Mouse (Mus musculus): Measurements from ENCODE around the gene Tmem150a. TPM values are rescaled to one million over a fixed set of nuclear protein-coding genes. Genes with fewer than 3 reads are reported as not detected.

Gene Tmem150a
- polyA plus RNA-seq, 2 experiments = 16.1 to 32.9 TPM

DNA sequence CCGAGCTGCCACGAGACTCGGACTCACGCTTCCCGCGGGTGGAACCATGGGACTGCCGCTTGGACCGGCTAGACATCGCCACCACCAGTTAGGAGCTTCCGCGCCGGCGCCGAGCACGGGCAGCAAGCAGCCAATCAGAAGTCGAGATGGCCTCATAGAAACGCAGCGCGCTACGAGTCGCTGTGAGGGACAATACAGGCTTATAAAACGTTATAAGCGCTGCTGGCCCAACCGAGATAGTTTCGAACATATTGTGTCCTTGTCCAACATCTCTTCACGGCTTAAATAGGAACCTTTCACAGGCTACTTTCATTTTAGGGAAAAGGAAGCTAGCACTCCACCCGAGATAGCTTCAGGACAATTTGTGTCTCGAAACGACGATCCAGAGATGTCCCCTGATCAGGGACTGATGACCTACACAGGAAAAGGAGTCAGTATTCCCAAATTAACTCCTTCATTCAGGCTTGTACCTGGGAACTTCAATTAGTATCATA is 10.1 kb upstream of the Tmem150a start, which contains the start of gene Usp39:
TSS of gene Usp39 (minus strand) at position 111 of the 494 bp plus-strand sequence.
- ATAC-seq (ENCODE audit: low FRiP score, low read depth) (peak; percentile 83), DNase-seq (ENCODE audit: low spot score) (peak; percentile 98)
- Histone ChIP-seq H3K36me3 (ENCODE audit: control insufficient read depth, insufficient read depth, low read length) (peaks cover 19% of the 10 kb centered on the region), H3K9me3 (ENCODE audit: control insufficient read depth, low read length) (no peaks in the 10 kb centered on the region), H3K9ac (ENCODE audit: low read depth, low read length, severe bottlenecking) (peak within 1 kb of the TSS; percentile 82), H3K27me3 (ENCODE audit: control insufficient read depth, insufficient read depth, low read length) (no peaks in the 10 kb centered on the region), H3K4me3 (replicated peaks; ENCODE audit: low read length) (peak within 1 kb of the TSS; percentile 79), H3K4me2 (replicated peaks; ENCODE audit: low read depth, low read length, severe bottlenecking) (peak within 1 kb of the TSS; percentile 66), H3K4me1 (ENCODE audit: control insufficient read depth, insufficient read depth, low read length) (peaks cover 23% of the 10 kb centered on the region), H3K27ac (replicated peaks; ENCODE audit: low read depth, low read length) (peak within 1 kb of the TSS; percentile 56)
- 0 out of 2 replicates have a peak, but pooled peaks have one; percentile 39 for TF ChIP-seq POLR2A (IDR thresholded peaks at IDR 0.05; ENCODE audit: borderline replicate concordance, extremely low read depth, insufficient read depth, insufficient read length)
- 1% methylated on average over 30 of the region's 30 CpGs for WGBS

GRCm38 (mm10) chr6:72345633-72346032 is 9.6 kb upstream of the Tmem150a start:
- Histone ChIP-seq H3K4me1 (ENCODE audit: control insufficient read depth, insufficient read depth, low read length) (peaks cover 23% of the 10 kb centered on the region), H3K27me3 (ENCODE audit: control insufficient read depth, insufficient read depth, low read length) (no peaks in the 10 kb centered on the region), H3K36me3 (ENCODE audit: control insufficient read depth, insufficient read depth, low read length) (peaks cover 24% of the 10 kb centered on the region), H3K9ac (ENCODE audit: low read depth, low read length, severe bottlenecking) (no peak overlapping the region), H3K4me3 (replicated peaks; ENCODE audit: low read length) (peak overlapping the region; percentile 79), H3K27ac (replicated peaks; ENCODE audit: low read depth, low read length) (no peak overlapping the region), H3K9me3 (ENCODE audit: control insufficient read depth, low read length) (no peaks in the 10 kb centered on the region), H3K4me2 (replicated peaks; ENCODE audit: low read depth, low read length, severe bottlenecking) (peak overlapping the region; percentile 66)
- no peak for TF ChIP-seq POLR2A (IDR thresholded peaks at IDR 0.05; ENCODE audit: borderline replicate concordance, extremely low read depth, insufficient read depth, insufficient read length)
- ATAC-seq (ENCODE audit: low FRiP score, low read depth) (no peak), DNase-seq (ENCODE audit: low spot score) (no peak)
- 44% methylated on average over 6 of the region's 6 CpGs for WGBS

DNA sequence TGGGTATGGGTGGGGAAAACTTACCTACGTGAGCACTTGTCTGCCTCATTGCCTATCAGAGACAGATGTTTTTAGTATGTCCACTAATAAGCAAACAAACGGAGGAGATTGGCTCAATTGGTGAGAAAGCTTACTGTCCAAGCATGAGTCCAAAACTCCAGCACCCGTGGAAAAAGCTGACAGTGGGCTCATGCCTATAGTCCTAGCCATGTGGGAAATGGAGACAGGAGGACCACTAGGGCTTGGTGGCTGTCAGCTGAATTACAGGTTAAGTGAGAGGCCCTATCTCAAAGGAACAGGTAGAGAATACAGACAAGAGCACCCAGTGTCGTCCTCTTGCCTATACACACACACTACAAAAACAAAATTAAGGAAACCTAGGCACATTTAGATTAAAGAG is 9.0 kb upstream of the Tmem150a start:
- Histone ChIP-seq H3K36me3 (ENCODE audit: control insufficient read depth, insufficient read depth, low read length) (peaks cover 30% of the 10 kb centered on the region), H3K9ac (ENCODE audit: low read depth, low read length, severe bottlenecking) (no peak overlapping the region), H3K4me3 (replicated peaks; ENCODE audit: low read length) (peak overlapping the region; percentile 87; the same call in 1 of the 2 replicates), H3K4me1 (ENCODE audit: control insufficient read depth, insufficient read depth, low read length) (peaks cover 23% of the 10 kb centered on the region), H3K9me3 (ENCODE audit: control insufficient read depth, low read length) (no peaks in the 10 kb centered on the region), H3K4me2 (replicated peaks; ENCODE audit: low read depth, low read length, severe bottlenecking) (no peak overlapping the region), H3K27me3 (ENCODE audit: control insufficient read depth, insufficient read depth, low read length) (no peaks in the 10 kb centered on the region), H3K27ac (replicated peaks; ENCODE audit: low read depth, low read length) (no peak overlapping the region)
- no peak for TF ChIP-seq POLR2A (IDR thresholded peaks at IDR 0.05; ENCODE audit: borderline replicate concordance, extremely low read depth, insufficient read depth, insufficient read length)
- ATAC-seq (ENCODE audit: low FRiP score, low read depth) (no peak), DNase-seq (ENCODE audit: low spot score) (no peak)
- WGBS = 85% methylated on average over 4 of the region's 4 CpGs

DNA sequence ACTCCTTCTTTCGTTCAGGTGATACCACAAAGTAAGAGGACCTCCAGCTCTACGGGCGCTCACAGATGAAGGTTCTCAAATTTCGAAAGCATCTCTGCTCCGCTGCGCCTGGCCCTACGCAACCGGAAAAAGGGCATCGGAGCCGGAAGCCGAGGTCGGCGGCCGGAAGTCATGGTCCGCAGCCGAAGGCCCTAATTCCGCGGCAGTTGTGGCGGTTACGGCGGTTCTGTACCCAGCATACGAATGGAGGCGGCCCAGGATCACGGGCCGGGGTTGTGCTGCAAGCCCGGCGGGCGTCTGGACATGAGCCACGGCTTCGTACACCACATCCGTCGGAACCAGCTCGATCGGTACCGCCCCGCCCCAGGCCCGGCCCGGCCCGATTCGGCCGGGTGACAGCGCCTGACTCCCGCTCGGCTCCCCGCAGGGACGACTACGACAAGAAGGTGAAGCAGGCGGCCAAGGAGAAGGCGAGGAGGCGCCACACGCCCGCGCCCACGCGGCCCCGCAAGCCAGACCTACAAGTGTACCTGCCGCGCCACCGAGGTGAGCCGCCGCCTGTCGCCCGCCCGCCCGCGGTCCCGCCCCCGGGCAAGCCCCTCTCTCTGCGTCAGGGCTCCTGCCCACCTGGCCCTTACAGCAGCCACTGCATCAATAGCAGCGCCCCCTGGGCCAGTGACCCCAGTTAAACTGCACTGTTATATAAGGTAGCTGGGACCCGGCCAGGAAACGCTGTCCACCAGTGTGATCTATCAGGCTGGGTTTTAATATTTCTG is 7.9 kb upstream of the Tmem150a start, which contains the start of gene 0610030E20Rik:
TSS of gene 0610030E20Rik (plus strand) at position 152 of the 776 bp plus-strand sequence.
- H3K9me3 ChIP-seq (ENCODE audit: control insufficient read depth, low read length) = no peaks in the 10 kb centered on the region
- H3K27ac ChIP-seq (replicated peaks; ENCODE audit: low read depth, low read length) = peak within 1 kb of the TSS; percentile 87
- H3K9ac ChIP-seq (ENCODE audit: low read depth, low read length, severe bottlenecking) = peak within 1 kb of the TSS; percentile 95
- H3K36me3 ChIP-seq (ENCODE audit: control insufficient read depth, insufficient read depth, low read length) = peaks cover 32% of the 10 kb centered on the region
- ATAC-seq (ENCODE audit: low FRiP score, low read depth) (peak; percentile 71), DNase-seq (ENCODE audit: low spot score) (peak; percentile 72)
- H3K4me2 ChIP-seq (replicated peaks; ENCODE audit: low read depth, low read length, severe bottlenecking) = peak within 1 kb of the TSS; percentile 81
- H3K4me1 ChIP-seq (ENCODE audit: control insufficient read depth, insufficient read depth, low read length) = peaks cover 25% of the 10 kb centered on the region
- no peaks in the 10 kb centered on the region for H3K27me3 ChIP-seq (ENCODE audit: control insufficient read depth, insufficient read depth, low read length)
- peak; percentile 45; the same call in 1 of the 2 replicates for TF ChIP-seq POLR2A (IDR thresholded peaks at IDR 0.05; ENCODE audit: borderline replicate concordance, extremely low read depth, insufficient read depth, insufficient read length)
- under 1% methylated on average over 65 of the region's 72 CpGs for WGBS
- peak within 1 kb of the TSS; percentile 87 for H3K4me3 ChIP-seq (replicated peaks; ENCODE audit: low read length)

DNA sequence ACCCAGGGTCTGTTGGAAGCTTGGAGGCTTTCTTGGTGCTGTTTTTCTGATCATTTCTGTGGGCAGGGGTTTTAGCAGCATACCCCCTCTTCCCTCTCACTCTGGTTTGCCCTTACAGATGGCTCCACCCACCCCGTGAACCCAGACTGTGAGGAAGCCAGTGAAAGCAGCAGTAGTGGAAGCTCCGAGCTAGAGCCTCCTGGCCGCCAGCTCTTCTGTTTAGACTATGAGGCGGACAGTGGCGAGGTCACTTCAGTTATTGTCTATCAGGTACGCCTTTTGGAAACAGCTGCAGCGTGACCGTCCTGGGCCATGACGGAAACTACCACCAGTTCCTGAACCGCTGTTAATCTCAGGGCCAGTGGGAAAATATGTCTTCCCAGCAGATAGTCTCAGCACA is 6.8 kb upstream of the Tmem150a start:
- no peaks in the 10 kb centered on the region for H3K9me3 ChIP-seq (ENCODE audit: control insufficient read depth, low read length)
- no peak overlapping the region for H3K9ac ChIP-seq (ENCODE audit: low read depth, low read length, severe bottlenecking)
- H3K27me3 ChIP-seq (ENCODE audit: control insufficient read depth, insufficient read depth, low read length) = no peaks in the 10 kb centered on the region
- H3K36me3 ChIP-seq (ENCODE audit: control insufficient read depth, insufficient read depth, low read length) = peaks cover 32% of the 10 kb centered on the region
- 90% methylated on average over 10 of the region's 10 CpGs for WGBS
- H3K4me1 ChIP-seq (ENCODE audit: control insufficient read depth, insufficient read depth, low read length) = peaks cover 35% of the 10 kb centered on the region
- H3K27ac ChIP-seq (replicated peaks; ENCODE audit: low read depth, low read length) = no peak overlapping the region
- H3K4me2 ChIP-seq (replicated peaks; ENCODE audit: low read depth, low read length, severe bottlenecking) = peak overlapping the region; percentile 81; the same call in 1 of the 2 replicates
- no peak for TF ChIP-seq POLR2A (IDR thresholded peaks at IDR 0.05; ENCODE audit: borderline replicate concordance, extremely low read depth, insufficient read depth, insufficient read length)
- ATAC-seq (ENCODE audit: low FRiP score, low read depth) = no peak
- no peak for DNase-seq (ENCODE audit: low spot score)
- no peak overlapping the region for H3K4me3 ChIP-seq (replicated peaks; ENCODE audit: low read length)
